Mouse (Mus musculus) kidney, adult 2 months (tissue): ENCODE data around the gene Zmiz1. TPM values are rescaled to one million over a fixed set of nuclear protein-coding genes. Genes with fewer than 3 reads are reported as not detected.

Experiments used
- DNase-seq: peaks from one replicate; pipeline ENCODE4 v3.0.0; 2021
- H3K27ac ChIP-seq: fragments of 200-500 bp; 2 replicates; pipeline ENCODE4 v1.5.1; 2012; ENCODE audit warnings: low read depth, low read length, control low read depth, inconsistent platforms; ENCODE audit not compliant: insufficient read depth
- H3K27me3 ChIP-seq: fragments of 200-500 bp; replicated peaks from 2 replicates; pipeline ENCODE4 v1.6.1; 2012; ENCODE audit warnings: mild to moderate bottlenecking, moderate library complexity, low read length, inconsistent platforms; ENCODE audit not compliant: control insufficient read depth, insufficient read depth
- H3K36me3 ChIP-seq: fragments of 200-500 bp; 2 replicates; pipeline ENCODE4 v1.6.1; 2012; ENCODE audit warnings: mild to moderate bottlenecking, moderate library complexity, low read length, inconsistent platforms; ENCODE audit not compliant: control insufficient read depth, insufficient read depth
- H3K4me1 ChIP-seq: fragments of 200-500 bp; 2 replicates; pipeline ENCODE4 v1.6.1; 2011; ENCODE audit warnings: low read length; ENCODE audit not compliant: control insufficient read depth, insufficient read depth
- H3K4me3 ChIP-seq: fragments of 200-500 bp; 2 replicates; pipeline ENCODE4 v1.5.1; 2011; ENCODE audit warnings: mild to moderate bottlenecking, low read depth, low read length, control low read depth; ENCODE audit not compliant: insufficient read depth
- CTCF ChIP-seq: fragments of 200-500 bp; conservative IDR thresholded peaks from 2 replicates; pipeline ENCODE4 v1.5.1; 2011; ENCODE audit warnings: low read depth, mild to moderate bottlenecking, control low read depth, low read length, moderate library complexity, mixed read lengths; ENCODE audit not compliant: insufficient read depth, insufficient read length
- POLR2A ChIP-seq: fragments of 200-500 bp; IDR thresholded peaks from one replicate; pipeline ENCODE4 v1.6.1; 2011; ENCODE audit warnings: low read depth, low read length, control low read depth
- WGBS: fragments of 180-500 bp; shearing (Covaris S2); methylation state at CpG from one replicate; pipeline ENCODE4 v1.1.7; 2018; 5-methylcytosine and 5-hydroxymethylcytosine counted together
- polyA plus RNA-seq: library from polyadenylated mRNA; depleted of rRNA; stranded (reverse); fragments of >200 nt; gene quantifications from 2 replicates; pipeline ENCODE4 v1.2.3, GENCODE M21; 2012

Zmiz1 gene
- polyA plus RNA-seq, 1 experiment: 42.6 TPM

GRCm38 (mm10) chr14:25516640-25517591 is 57.9 kb downstream of the Zmiz1 start:
- peak overlapping the region; percentile 69 for H3K27ac ChIP-seq
- TF ChIP-seq CTCF: peak; percentile 43
- TF ChIP-seq POLR2A: no peak
- H3K27me3 ChIP-seq: no peaks in the 10 kb centered on the region
- WGBS: 30% methylated on average over 13 of the region's 13 CpGs
- peaks cover 51% of the 10 kb centered on the region for H3K4me1 ChIP-seq
- H3K36me3 ChIP-seq: no peaks in the 10 kb centered on the region
- DNase-seq: peak; percentile 78
- no peak overlapping the region for H3K4me3 ChIP-seq

GRCm38 (mm10) chr14:25518645-25519044 is 59.7 kb downstream of the Zmiz1 start:
- H3K36me3 ChIP-seq: no peaks in the 10 kb centered on the region
- no peak overlapping the region for H3K4me3 ChIP-seq
- H3K27me3 ChIP-seq: no peaks in the 10 kb centered on the region
- WGBS: 82% methylated on average over 5 of the region's 5 CpGs
- H3K4me1 ChIP-seq: peaks cover 65% of the 10 kb centered on the region
- no peak overlapping the region for H3K27ac ChIP-seq
- no peak for DNase-seq
- no peak for TF ChIP-seq POLR2A
- no peak for TF ChIP-seq CTCF

DNA sequence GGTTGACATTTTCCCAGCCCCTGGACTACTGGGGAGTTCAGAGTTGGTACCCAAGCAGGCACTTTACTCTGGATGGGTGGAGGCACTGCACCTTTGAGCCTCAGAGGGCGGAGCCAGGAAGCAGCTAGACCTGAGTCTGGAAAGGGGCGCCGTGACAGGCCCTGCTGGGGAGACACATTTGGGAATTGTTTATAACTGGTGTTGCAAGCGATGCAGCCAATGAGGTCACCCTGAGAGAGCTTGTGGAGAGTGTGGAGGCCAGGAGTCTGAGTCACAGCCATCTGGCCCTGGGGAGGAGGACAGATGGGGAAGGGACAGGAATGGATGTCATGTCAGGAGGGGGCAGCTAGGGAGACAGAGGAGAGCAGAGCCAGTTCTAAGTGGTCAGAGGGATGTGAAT is 60.7 kb downstream of the Zmiz1 start:
- 28% methylated on average over 4 of the region's 4 CpGs for WGBS
- H3K4me3 ChIP-seq: no peak overlapping the region
- H3K27ac ChIP-seq: peak overlapping the region; percentile 74

DNA sequence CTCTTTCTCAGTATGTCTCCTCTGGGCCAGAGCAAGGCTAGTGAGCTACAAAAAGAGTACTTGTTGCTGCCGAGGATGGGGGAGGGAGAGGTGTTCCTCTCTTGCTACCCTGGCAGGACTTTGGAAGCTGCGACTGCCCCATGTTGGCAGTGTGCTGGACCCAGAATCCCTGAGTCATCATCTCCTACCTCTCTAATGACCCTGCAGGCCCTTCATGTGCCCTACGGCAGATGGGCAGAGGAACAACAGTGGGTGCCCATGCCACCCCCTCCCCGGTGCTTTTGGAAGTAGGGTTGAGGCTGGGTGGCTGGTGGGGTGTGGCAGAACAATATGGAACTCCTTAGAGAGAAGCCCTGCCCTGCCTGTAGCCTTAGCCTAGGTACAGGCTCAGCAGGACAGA is 61.6 kb downstream of the Zmiz1 start:
- TF ChIP-seq CTCF: no peak
- TF ChIP-seq POLR2A: no peak
- Histone ChIP-seq H3K36me3 (no peaks in the 10 kb centered on the region), H3K4me3 (no peak overlapping the region), H3K27me3 (no peaks in the 10 kb centered on the region), H3K27ac (peak overlapping the region; percentile 74), H3K4me1 (peaks cover 72% of the 10 kb centered on the region)
- peak; percentile 94 for DNase-seq
- WGBS: 21% methylated on average over 4 of the region's 4 CpGs

More for the DNA sequence above, 60.7 kb downstream of the Zmiz1 start:
- H3K27me3 ChIP-seq: no peaks in the 10 kb centered on the region
- no peaks in the 10 kb centered on the region for H3K36me3 ChIP-seq
- TF ChIP-seq CTCF (no peak), POLR2A (no peak)
- peaks cover 74% of the 10 kb centered on the region for H3K4me1 ChIP-seq
- DNase-seq: peak; percentile 69

- H3K4me1 ChIP-seq: peaks cover 68% of the 10 kb centered on the region
These were observed 62.0 kb downstream of the Zmiz1 start for GRCm38 (mm10) chr14:25520991-25521390.

DNA sequence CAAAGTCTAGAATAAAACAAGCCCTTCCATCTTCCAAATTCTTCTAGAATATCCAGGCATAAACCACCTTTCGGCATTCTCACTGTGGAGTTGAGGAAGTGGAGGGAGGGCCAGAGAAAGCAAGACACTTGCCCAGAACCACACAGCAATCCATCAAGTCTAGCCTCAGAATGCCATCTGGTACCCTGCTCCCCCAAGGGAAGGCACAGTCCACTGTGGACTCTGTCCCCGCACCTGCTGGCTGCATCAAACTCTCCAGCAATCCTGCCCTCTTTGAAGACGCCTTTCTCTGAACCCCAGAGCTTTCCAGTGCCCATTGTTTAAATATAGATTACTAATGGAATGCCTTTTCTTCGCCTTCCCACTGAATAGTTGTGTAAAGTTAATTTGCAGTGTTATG is 62.5 kb downstream of the Zmiz1 start:
- 65% methylated on average over 4 of the region's 4 CpGs for WGBS
- DNase-seq: no peak
- Histone ChIP-seq H3K4me3 (no peak overlapping the region), H3K36me3 (no peaks in the 10 kb centered on the region), H3K4me1 (peaks cover 69% of the 10 kb centered on the region), H3K27me3 (no peaks in the 10 kb centered on the region), H3K27ac (no peak overlapping the region)
- TF ChIP-seq CTCF (no peak), POLR2A (no peak)

More at GRCm38 (mm10) chr14:25520991-25521390, 62.0 kb downstream of the Zmiz1 start:
- Histone ChIP-seq H3K36me3 (no peaks in the 10 kb centered on the region), H3K4me3 (no peak overlapping the region), H3K27ac (peak overlapping the region; percentile 71), H3K27me3 (no peaks in the 10 kb centered on the region)
- no peak for TF ChIP-seq CTCF
- no peak for TF ChIP-seq POLR2A
- 67% methylated on average over 9 of the region's 9 CpGs for WGBS
- no peak for DNase-seq

DNA sequence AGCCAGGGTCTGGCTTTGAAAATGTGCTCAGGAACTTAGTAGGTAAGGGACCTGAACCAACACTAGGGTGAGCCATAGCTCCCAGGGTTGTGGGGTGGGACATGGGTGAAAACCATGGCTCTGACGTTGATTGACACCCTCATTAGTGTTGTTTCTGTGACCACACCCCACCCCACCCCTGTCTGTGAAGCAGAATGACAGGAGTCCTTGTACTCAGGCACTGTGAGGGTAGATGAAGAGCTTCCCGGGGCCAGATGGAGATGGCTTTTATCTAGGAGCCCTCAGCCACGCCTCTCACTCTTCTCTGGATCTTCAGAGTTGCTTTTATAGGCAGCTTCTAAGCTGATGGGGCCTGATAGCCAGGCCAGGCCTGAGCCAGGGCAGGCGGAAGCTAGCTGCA is 63.4 kb downstream of the Zmiz1 start:
- Histone ChIP-seq H3K27me3 (no peaks in the 10 kb centered on the region), H3K4me3 (no peak overlapping the region), H3K36me3 (no peaks in the 10 kb centered on the region), H3K4me1 (peaks cover 65% of the 10 kb centered on the region), H3K27ac (peak overlapping the region; percentile 61)
- 46% methylated on average over 4 of the region's 4 CpGs for WGBS
- TF ChIP-seq POLR2A: no peak
- no peak for TF ChIP-seq CTCF
- DNase-seq: no peak
